Mouse (Mus musculus): ENCODE measurements around the gene Rnase10. TPM values are rescaled to one million over a fixed set of nuclear protein-coding genes. Genes with fewer than 3 reads are reported as not detected.
A peak's percentile ranks its signal among the peaks of the same experiment; 100 is the strongest.
"Not testable (repeated sequence)": the region's sequence is repeated elsewhere in the genome, so short reads cannot be mapped to it uniquely, and the experiment has no call there.

Gene Rnase10
- polyA plus RNA-seq, 1 experiment from 2014 or later: not detected

GRCm38 (mm10) chr14:50975001-50975400 lies 32.5 kb upstream of the Rnase10 start:
- 52% methylated on average over 5 of the region's 5 CpGs for WGBS

GRCm38 (mm10) chr14:50976674-50977073 lies 30.9 kb upstream of the Rnase10 start:
- Histone ChIP-seq H3K4me3 (ENCODE audit: low read depth, low read length) (no peak overlapping the region), H3K9me3 (ENCODE audit: control insufficient read depth, low read length) (no peaks in the 10 kb centered on the region), H3K9ac (ENCODE audit: low read depth, low read length) (0 out of 2 replicates have a peak overlapping the region, but pooled peaks have one; percentile 23), H3K27me3 (ENCODE audit: control insufficient read depth, insufficient read depth, low read length) (no peaks in the 10 kb centered on the region), H3K27ac (ENCODE audit: low read depth, low read length) (no peak overlapping the region), H3K36me3 (ENCODE audit: control insufficient read depth, insufficient read depth, low read length) (no peaks in the 10 kb centered on the region), H3K4me1 (replicated peaks; ENCODE audit: control insufficient read depth, insufficient read depth, low read length) (no peaks in the 10 kb centered on the region), H3K4me2 (replicated peaks; ENCODE audit: low read depth, low read length) (peak overlapping the region; percentile 14; the same call in 1 of the 2 replicates)
- ATAC-seq (ENCODE audit: low FRiP score) (0 out of 2 replicates have a peak, but pooled peaks have one; percentile 33), DNase-seq (ENCODE audit: low spot score) (peak; percentile 37)
- 20% methylated on average over 9 of the region's 9 CpGs for WGBS

More at GRCm38 (mm10) chr14:50975001-50975400, 32.5 kb upstream of the Rnase10 start:
- H3K27me3 ChIP-seq (ENCODE audit: control insufficient read depth, insufficient read depth, low read length): no peaks in the 10 kb centered on the region
- H3K27ac ChIP-seq (ENCODE audit: low read depth, low read length): no peak overlapping the region
- no peak overlapping the region for H3K4me3 ChIP-seq (ENCODE audit: low read depth, low read length)
- H3K9ac ChIP-seq (ENCODE audit: low read depth, low read length): no peak overlapping the region
- ATAC-seq (ENCODE audit: low FRiP score) (no peak), DNase-seq (ENCODE audit: low spot score) (no peak)
- no peaks in the 10 kb centered on the region for H3K4me1 ChIP-seq (replicated peaks; ENCODE audit: control insufficient read depth, insufficient read depth, low read length)
- no peak overlapping the region for H3K4me2 ChIP-seq (replicated peaks; ENCODE audit: low read depth, low read length)
- H3K36me3 ChIP-seq (ENCODE audit: control insufficient read depth, insufficient read depth, low read length): no peaks in the 10 kb centered on the region
- H3K9me3 ChIP-seq (ENCODE audit: control insufficient read depth, low read length): no peaks in the 10 kb centered on the region

- H3K4me2 ChIP-seq (replicated peaks; ENCODE audit: low read depth, low read length); H3K27me3 ChIP-seq (ENCODE audit: control insufficient read depth, insufficient read depth, low read length); H3K27ac ChIP-seq (ENCODE audit: low read depth, low read length); H3K4me1 ChIP-seq (replicated peaks; ENCODE audit: control insufficient read depth, insufficient read depth, low read length); H3K9ac ChIP-seq (ENCODE audit: low read depth, low read length); H3K4me3 ChIP-seq (ENCODE audit: low read depth, low read length); H3K36me3 ChIP-seq (ENCODE audit: control insufficient read depth, insufficient read depth, low read length); H3K9me3 ChIP-seq (ENCODE audit: control insufficient read depth, low read length); DNase-seq (ENCODE audit: low spot score); ATAC-seq (ENCODE audit: low FRiP score): not testable (repeated sequence)
- 92% methylated on average over 6 of the region's 6 CpGs for WGBS
Measured at GRCm38 (mm10) chr14:50978451-50978850, 29.1 kb upstream of the Rnase10 start.

DNA sequence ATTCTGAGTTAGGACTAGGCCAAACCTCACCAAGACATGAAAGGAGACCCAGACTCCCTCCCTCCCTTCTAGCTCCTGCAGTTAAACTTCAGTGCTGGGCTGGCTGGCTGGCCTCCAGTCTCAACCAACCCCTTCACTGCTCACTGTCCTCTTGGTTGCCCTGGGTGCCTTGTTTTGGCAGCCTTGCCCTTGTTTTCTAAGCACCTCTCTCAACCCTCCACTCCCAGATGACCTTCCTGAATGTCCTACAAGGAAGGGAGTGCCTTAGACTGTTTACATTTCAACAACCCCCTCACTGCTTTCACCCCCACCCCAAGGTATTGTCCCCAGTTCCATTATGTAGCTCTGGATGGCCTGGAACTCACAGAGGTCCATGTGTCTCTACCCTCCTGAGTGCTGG lies 27.9 kb upstream of the Rnase10 start:
- H3K36me3 ChIP-seq (ENCODE audit: control insufficient read depth, insufficient read depth, low read length): no peaks in the 10 kb centered on the region
- H3K4me2 ChIP-seq (replicated peaks; ENCODE audit: low read depth, low read length): no peak overlapping the region
- no peaks in the 10 kb centered on the region for H3K4me1 ChIP-seq (replicated peaks; ENCODE audit: control insufficient read depth, insufficient read depth, low read length)
- ATAC-seq (ENCODE audit: low FRiP score) (no peak), DNase-seq (ENCODE audit: low spot score) (no peak)
- H3K4me3 ChIP-seq (ENCODE audit: low read depth, low read length): no peak overlapping the region
- no peak overlapping the region for H3K27ac ChIP-seq (ENCODE audit: low read depth, low read length)
- H3K9ac ChIP-seq (ENCODE audit: low read depth, low read length): no peak overlapping the region
- no peaks in the 10 kb centered on the region for H3K9me3 ChIP-seq (ENCODE audit: control insufficient read depth, low read length)
- H3K27me3 ChIP-seq (ENCODE audit: control insufficient read depth, insufficient read depth, low read length): no peaks in the 10 kb centered on the region

GRCm38 (mm10) chr14:50981207-50981606 lies 26.3 kb upstream of the Rnase10 start:
- no peaks in the 10 kb centered on the region for H3K36me3 ChIP-seq (ENCODE audit: control insufficient read depth, insufficient read depth, low read length)
- no peaks in the 10 kb centered on the region for H3K27me3 ChIP-seq (ENCODE audit: control insufficient read depth, insufficient read depth, low read length)
- WGBS: 72% methylated on average over 2 of the region's 2 CpGs
- no peak overlapping the region for H3K4me2 ChIP-seq (replicated peaks; ENCODE audit: low read depth, low read length)
- H3K9ac ChIP-seq (ENCODE audit: low read depth, low read length): no peak overlapping the region
- no peaks in the 10 kb centered on the region for H3K9me3 ChIP-seq (ENCODE audit: control insufficient read depth, low read length)
- H3K27ac ChIP-seq (ENCODE audit: low read depth, low read length): no peak overlapping the region
- DNase-seq (ENCODE audit: low spot score) (no peak), ATAC-seq (ENCODE audit: low FRiP score) (no peak)
- H3K4me3 ChIP-seq (ENCODE audit: low read depth, low read length): no peak overlapping the region
- no peaks in the 10 kb centered on the region for H3K4me1 ChIP-seq (replicated peaks; ENCODE audit: control insufficient read depth, insufficient read depth, low read length)

DNA sequence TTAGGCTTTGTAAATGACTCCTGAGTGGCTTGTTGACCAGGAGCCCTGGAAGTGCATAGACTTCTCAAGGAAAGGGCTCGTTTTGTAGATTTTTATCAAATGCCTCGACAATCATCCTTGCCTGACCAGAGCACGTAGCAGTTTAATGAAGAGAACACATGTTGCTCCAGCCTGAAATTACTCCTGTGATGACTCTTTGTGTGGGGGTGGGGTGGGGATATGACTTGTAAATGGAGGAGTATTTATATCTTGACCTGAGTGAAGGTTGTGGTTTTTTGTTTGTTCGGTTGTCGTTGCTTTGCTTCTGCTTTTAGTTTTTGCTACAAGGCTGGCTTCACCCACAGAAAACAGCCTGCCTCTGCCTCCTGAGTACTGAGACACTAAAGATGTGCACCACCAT lies 25.7 kb upstream of the Rnase10 start:
- H3K4me2 ChIP-seq (replicated peaks; ENCODE audit: low read depth, low read length): no peak overlapping the region
- no peak overlapping the region for H3K27ac ChIP-seq (ENCODE audit: low read depth, low read length)
- no peak overlapping the region for H3K4me3 ChIP-seq (ENCODE audit: low read depth, low read length)
- H3K4me1 ChIP-seq (replicated peaks; ENCODE audit: control insufficient read depth, insufficient read depth, low read length): no peaks in the 10 kb centered on the region
- no peaks in the 10 kb centered on the region for H3K9me3 ChIP-seq (ENCODE audit: control insufficient read depth, low read length)
- WGBS: 88% methylated on average over 5 of the region's 5 CpGs
- DNase-seq (ENCODE audit: low spot score) (no peak), ATAC-seq (ENCODE audit: low FRiP score) (no peak)
- no peaks in the 10 kb centered on the region for H3K36me3 ChIP-seq (ENCODE audit: control insufficient read depth, insufficient read depth, low read length)
- no peak overlapping the region for H3K9ac ChIP-seq (ENCODE audit: low read depth, low read length)
- no peaks in the 10 kb centered on the region for H3K27me3 ChIP-seq (ENCODE audit: control insufficient read depth, insufficient read depth, low read length)

- 87% methylated on average over 2 of the region's 2 CpGs for WGBS
- no peak overlapping the region for H3K27ac ChIP-seq (ENCODE audit: low read depth, low read length)
- no peak overlapping the region for H3K9ac ChIP-seq (ENCODE audit: low read depth, low read length)
- DNase-seq (ENCODE audit: low spot score) (no peak), ATAC-seq (ENCODE audit: low FRiP score) (no peak)
- no peak overlapping the region for H3K4me3 ChIP-seq (ENCODE audit: low read depth, low read length)
- no peaks in the 10 kb centered on the region for H3K4me1 ChIP-seq (replicated peaks; ENCODE audit: control insufficient read depth, insufficient read depth, low read length)
- H3K27me3 ChIP-seq (ENCODE audit: control insufficient read depth, insufficient read depth, low read length): no peaks in the 10 kb centered on the region
- H3K4me2 ChIP-seq (replicated peaks; ENCODE audit: low read depth, low read length): no peak overlapping the region
- no peaks in the 10 kb centered on the region for H3K9me3 ChIP-seq (ENCODE audit: control insufficient read depth, low read length)
- H3K36me3 ChIP-seq (ENCODE audit: control insufficient read depth, insufficient read depth, low read length): no peaks in the 10 kb centered on the region
Measured at GRCm38 (mm10) chr14:50987668-50988067, 19.9 kb upstream of the Rnase10 start.

- no peak overlapping the region for H3K27ac ChIP-seq (ENCODE audit: low read depth, low read length)
- 90% methylated on average over 3 of the region's 3 CpGs for WGBS
- DNase-seq (ENCODE audit: low spot score) (no peak), ATAC-seq (ENCODE audit: low FRiP score) (no peak)
- no peaks in the 10 kb centered on the region for H3K27me3 ChIP-seq (ENCODE audit: control insufficient read depth, insufficient read depth, low read length)
- H3K9ac ChIP-seq (ENCODE audit: low read depth, low read length): no peak overlapping the region
- no peak overlapping the region for H3K4me2 ChIP-seq (replicated peaks; ENCODE audit: low read depth, low read length)
- no peaks in the 10 kb centered on the region for H3K4me1 ChIP-seq (replicated peaks; ENCODE audit: control insufficient read depth, insufficient read depth, low read length)
- no peaks in the 10 kb centered on the region for H3K36me3 ChIP-seq (ENCODE audit: control insufficient read depth, insufficient read depth, low read length)
- H3K4me3 ChIP-seq (ENCODE audit: low read depth, low read length): no peak overlapping the region
- no peaks in the 10 kb centered on the region for H3K9me3 ChIP-seq (ENCODE audit: control insufficient read depth, low read length)
Measured at GRCm38 (mm10) chr14:50991037-50991436, 16.5 kb upstream of the Rnase10 start.

DNA sequence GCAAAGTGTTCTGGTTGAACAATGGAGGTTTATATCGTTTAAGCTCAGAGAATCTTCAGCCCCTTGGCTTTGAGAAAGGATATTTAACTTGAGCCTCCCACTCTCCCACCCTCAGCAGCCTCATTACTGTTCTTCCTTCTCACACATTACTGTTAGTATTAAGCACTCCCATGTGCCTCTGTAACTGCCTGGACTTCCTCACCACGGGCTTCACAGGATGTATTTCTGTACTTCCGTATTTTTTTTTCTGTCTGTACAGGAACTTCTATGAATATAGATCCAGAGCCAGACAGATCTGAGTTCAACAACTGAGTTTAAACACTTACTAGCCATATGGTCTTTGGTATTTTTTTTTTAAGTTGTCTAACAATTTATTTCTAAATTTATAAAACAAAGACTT lies 10.5 kb upstream of the Rnase10 start:
- DNase-seq (ENCODE audit: low spot score): no peak
- H3K4me2 ChIP-seq (replicated peaks; ENCODE audit: low read depth, low read length): no peak overlapping the region
- no peak for ATAC-seq (ENCODE audit: low FRiP score)
- H3K36me3 ChIP-seq (ENCODE audit: control insufficient read depth, insufficient read depth, low read length): no peaks in the 10 kb centered on the region
- no peak overlapping the region for H3K27ac ChIP-seq (ENCODE audit: low read depth, low read length)
- no peaks in the 10 kb centered on the region for H3K9me3 ChIP-seq (ENCODE audit: control insufficient read depth, low read length)
- 82% methylated on average over 3 of the region's 3 CpGs for WGBS
- no peak overlapping the region for H3K4me3 ChIP-seq (ENCODE audit: low read depth, low read length)
- no peaks in the 10 kb centered on the region for H3K27me3 ChIP-seq (ENCODE audit: control insufficient read depth, insufficient read depth, low read length)
- no peaks in the 10 kb centered on the region for H3K4me1 ChIP-seq (replicated peaks; ENCODE audit: control insufficient read depth, insufficient read depth, low read length)
- H3K9ac ChIP-seq (ENCODE audit: low read depth, low read length): no peak overlapping the region

All from hindbrain, embryonic 11.5 days (tissue).